Mouse (Mus musculus): ENCODE measurements around the gene Urah. TPM values are rescaled to one million over a fixed set of nuclear protein-coding genes. Genes with fewer than 3 reads are reported as not detected.

Urah gene
- total RNA-seq, 2 experiments from 2014 or later: not detected

GRCm38 (mm10) chr7:140857550-140858505, 23.0 kb downstream of the Urah start, which contains the start of gene Bet1l:
Gene Bet1l (minus strand): TSS chr7:140857577.
- ATAC-seq (replicated peaks; ENCODE audit: low FRiP score, low TSS enrichment, poor library complexity, severe bottlenecking): peak; percentile 16

- no peak for ATAC-seq (replicated peaks; ENCODE audit: low FRiP score, low TSS enrichment, poor library complexity, severe bottlenecking)
These were observed 23.9 kb downstream of the Urah start for GRCm38 (mm10) chr7:140858746-140859145.

GRCm38 (mm10) chr7:140859997-140860396, 25.2 kb downstream of the Urah start:
- ATAC-seq (replicated peaks; ENCODE audit: low FRiP score, low TSS enrichment, poor library complexity, severe bottlenecking): no peak

GRCm38 (mm10) chr7:140860728-140861127, 25.9 kb downstream of the Urah start:
- no peak for ATAC-seq (replicated peaks; ENCODE audit: low FRiP score, low TSS enrichment, poor library complexity, severe bottlenecking)

GRCm38 (mm10) chr7:140864761-140865160, 29.9 kb downstream of the Urah start:
- no peak for ATAC-seq (replicated peaks; ENCODE audit: low FRiP score, low TSS enrichment, poor library complexity, severe bottlenecking)

GRCm38 (mm10) chr7:140874224-140874623, 39.4 kb downstream of the Urah start:
- ATAC-seq (replicated peaks; ENCODE audit: low FRiP score, low TSS enrichment, poor library complexity, severe bottlenecking): no peak

- no peak for ATAC-seq (replicated peaks; ENCODE audit: low FRiP score, low TSS enrichment, poor library complexity, severe bottlenecking)
These were observed 42.5 kb downstream of the Urah start for GRCm38 (mm10) chr7:140877364-140877763.

GRCm38 (mm10) chr7:140879355-140879754, 44.5 kb downstream of the Urah start:
- ATAC-seq (replicated peaks; ENCODE audit: low FRiP score, low TSS enrichment, poor library complexity, severe bottlenecking): peak; percentile 38

- no peak for ATAC-seq (replicated peaks; ENCODE audit: low FRiP score, low TSS enrichment, poor library complexity, severe bottlenecking)
These were observed 45.6 kb downstream of the Urah start for GRCm38 (mm10) chr7:140880419-140880818.

- 0 out of 2 replicates have a peak, but pooled peaks have one; percentile 16 for ATAC-seq (replicated peaks; ENCODE audit: low FRiP score, low TSS enrichment, poor library complexity, severe bottlenecking)
These were observed 46.2 kb downstream of the Urah start for GRCm38 (mm10) chr7:140880865-140881515.

GRCm38 (mm10) chr7:140881696-140882468, 47.1 kb downstream of the Urah start, which contains the start of the genes Psmd13 and Sirt3:
Gene Psmd13 (plus strand): TSS chr7:140881968.
Gene Sirt3 (minus strand): TSS chr7:140882309.
- peak; percentile 85 for ATAC-seq (replicated peaks; ENCODE audit: low FRiP score, low TSS enrichment, poor library complexity, severe bottlenecking)

- no peak; the same call in 1 of the 2 replicates for ATAC-seq (replicated peaks; ENCODE audit: low FRiP score, low TSS enrichment, poor library complexity, severe bottlenecking)
These were observed 47.6 kb downstream of the Urah start for GRCm38 (mm10) chr7:140882469-140882803.

Other genes starting within 250 kb of the Urah start
- not detected in 2 replicates for gene Olfr46, start 233.7 kb upstream of the Urah start, total RNA-seq (2014; fragmentation: Nextera tagmentation)
- gene Olfr46, start 233.7 kb upstream of the Urah start, total RNA-seq (2017): not detected in 2 replicates
- not detected in 2 replicates for gene Olfr61, start 206.0 kb upstream of the Urah start, total RNA-seq (2014; fragmentation: Nextera tagmentation)
- gene Olfr61, start 206.0 kb upstream of the Urah start, total RNA-seq (2017): not detected in 2 replicates
- gene Olfr53, start 188.6 kb upstream of the Urah start, total RNA-seq (2014; fragmentation: Nextera tagmentation): not detected in 2 replicates
- gene Olfr53, start 188.6 kb upstream of the Urah start, total RNA-seq (2017): not detected in 2 replicates
- not detected in 2 replicates for gene Olfr539, start 175.1 kb upstream of the Urah start, total RNA-seq (2014; fragmentation: Nextera tagmentation)
- gene Olfr539, start 175.1 kb upstream of the Urah start, total RNA-seq (2017): not detected in 2 replicates
- 0.20 TPM in 1 of 2 replicates, not detected in the other for gene Olfr45, start 153.1 kb upstream of the Urah start, total RNA-seq (2014; fragmentation: Nextera tagmentation)
- gene Olfr45, start 153.1 kb upstream of the Urah start, total RNA-seq (2017): not detected in 2 replicates
- gene Olfr541, start 137.8 kb upstream of the Urah start, total RNA-seq (2014; fragmentation: Nextera tagmentation): not detected in 2 replicates
- not detected in 2 replicates for gene Olfr541, start 137.8 kb upstream of the Urah start, total RNA-seq (2017)
- gene Cyp2e1, start 71.3 kb upstream of the Urah start, total RNA-seq (2014; fragmentation: Nextera tagmentation): not detected in 2 replicates
- not detected in 2 replicates for gene Cyp2e1, start 71.3 kb upstream of the Urah start, total RNA-seq (2017)
- not detected in 2 replicates for gene Syce1, start 47.2 kb upstream of the Urah start, total RNA-seq (2014; fragmentation: Nextera tagmentation)
- not detected in 2 replicates for gene Syce1, start 47.2 kb upstream of the Urah start, total RNA-seq (2017)
- gene Zfp941, start 12.8 kb upstream of the Urah start, total RNA-seq (2014; fragmentation: Nextera tagmentation): 4.0 TPM in 1 of 2 replicates, not detected in the other
- gene Zfp941, start 12.8 kb upstream of the Urah start, total RNA-seq (2017): 0.56 and 2.7 TPM in 2 replicates
- not detected in 2 replicates for gene Scgb1c1, start 10.5 kb downstream of the Urah start, total RNA-seq (2014; fragmentation: Nextera tagmentation)
- gene Scgb1c1, start 10.5 kb downstream of the Urah start, total RNA-seq (2017): not detected in 2 replicates
- not detected in 2 replicates for gene Odf3, start 12.8 kb downstream of the Urah start, total RNA-seq (2014; fragmentation: Nextera tagmentation)
- gene Odf3, start 12.8 kb downstream of the Urah start, total RNA-seq (2017): not detected in 2 replicates
- gene Gm45785, start 21.3 kb downstream of the Urah start, total RNA-seq (2014; fragmentation: Nextera tagmentation): not detected in 2 replicates
- 3.0 TPM in 1 of 2 replicates, not detected in the other for gene Gm45785, start 21.3 kb downstream of the Urah start, total RNA-seq (2017)
- gene Ric8a, start 21.9 kb downstream of the Urah start, total RNA-seq (2014; fragmentation: Nextera tagmentation): 30.0 and 44.3 TPM in 2 replicates
- 19.2 and 27.5 TPM in 2 replicates for gene Ric8a, start 21.9 kb downstream of the Urah start, total RNA-seq (2017)
- 12.9 and 14.5 TPM in 2 replicates for gene Bet1l, start 22.6 kb downstream of the Urah start, total RNA-seq (2014; fragmentation: Nextera tagmentation)
- gene Bet1l, start 22.6 kb downstream of the Urah start, total RNA-seq (2017): 12.8 and 16.1 TPM in 2 replicates
- gene Psmd13, start 47.0 kb downstream of the Urah start, total RNA-seq (2014; fragmentation: Nextera tagmentation): 86.3 and 118 TPM in 2 replicates
- gene Psmd13, start 47.0 kb downstream of the Urah start, total RNA-seq (2017): 169 and 203 TPM in 2 replicates
- gene Sirt3, start 47.3 kb downstream of the Urah start, total RNA-seq (2014; fragmentation: Nextera tagmentation): 27.7 and 32.4 TPM in 2 replicates
- 18.2 and 23.4 TPM in 2 replicates for gene Sirt3, start 47.3 kb downstream of the Urah start, total RNA-seq (2017)
- not detected in 2 replicates for gene Cox8b, start 65.4 kb downstream of the Urah start, total RNA-seq (2014; fragmentation: Nextera tagmentation)
- gene Cox8b, start 65.4 kb downstream of the Urah start, total RNA-seq (2017): not detected in 2 replicates
- 0.52 TPM in 1 of 2 replicates, not detected in the other for gene Nlrp6, start 85.9 kb downstream of the Urah start, total RNA-seq (2014; fragmentation: Nextera tagmentation)
- not detected in 2 replicates for gene Nlrp6, start 85.9 kb downstream of the Urah start, total RNA-seq (2017)
- gene Pgghg, start 106.4 kb downstream of the Urah start, total RNA-seq (2014; fragmentation: Nextera tagmentation): 12.2 and 18.7 TPM in 2 replicates
- 6.1 and 7.2 TPM in 2 replicates for gene Pgghg, start 106.4 kb downstream of the Urah start, total RNA-seq (2017)
- 0.55 TPM in 1 of 2 replicates, not detected in the other for gene Ifitm5, start 115.3 kb downstream of the Urah start, total RNA-seq (2014; fragmentation: Nextera tagmentation)
- 2.4 TPM in 1 of 2 replicates, not detected in the other for gene Ifitm5, start 115.3 kb downstream of the Urah start, total RNA-seq (2017)
- not detected in 2 replicates for gene Gm45717, start 120.9 kb downstream of the Urah start, total RNA-seq (2014; fragmentation: Nextera tagmentation)
- gene Gm45717, start 120.9 kb downstream of the Urah start, total RNA-seq (2017): not detected in 2 replicates
- gene Ifitm2, start 121.0 kb downstream of the Urah start, total RNA-seq (2014; fragmentation: Nextera tagmentation): 285 and 292 TPM in 2 replicates
- 265 and 278 TPM in 2 replicates for gene Ifitm2, start 121.0 kb downstream of the Urah start, total RNA-seq (2017)
- 37.2 and 54.3 TPM in 2 replicates for gene Ifitm1, start 132.2 kb downstream of the Urah start, total RNA-seq (2014; fragmentation: Nextera tagmentation)
- gene Ifitm1, start 132.2 kb downstream of the Urah start, total RNA-seq (2017): 20.9 and 50.8 TPM in 2 replicates
- gene Ifitm3, start 175.8 kb downstream of the Urah start, total RNA-seq (2014; fragmentation: Nextera tagmentation): 53.9 and 67.3 TPM in 2 replicates
- gene Ifitm3, start 175.8 kb downstream of the Urah start, total RNA-seq (2017): 54.1 and 55.3 TPM in 2 replicates
- gene Ifitm6, start 182.9 kb downstream of the Urah start, total RNA-seq (2014; fragmentation: Nextera tagmentation): not detected in 2 replicates
- gene Ifitm6, start 182.9 kb downstream of the Urah start, total RNA-seq (2017): 25.3 TPM in 1 of 2 replicates, not detected in the other
- gene Gm17387, start 194.1 kb downstream of the Urah start, total RNA-seq (2014; fragmentation: Nextera tagmentation): not detected in 2 replicates
- not detected in 2 replicates for gene Gm17387, start 194.1 kb downstream of the Urah start, total RNA-seq (2017)
- gene B4galnt4, start 226.1 kb downstream of the Urah start, total RNA-seq (2014; fragmentation: Nextera tagmentation): 0.20 and 0.70 TPM in 2 replicates
- not detected in 2 replicates for gene B4galnt4, start 226.1 kb downstream of the Urah start, total RNA-seq (2017)
- gene Pkp3, start 243.2 kb downstream of the Urah start, total RNA-seq (2014; fragmentation: Nextera tagmentation): 0.17 and 11.2 TPM in 2 replicates
- gene Pkp3, start 243.2 kb downstream of the Urah start, total RNA-seq (2017): 2.8 TPM in 1 of 2 replicates, not detected in the other

Measured in megakaryocyte-erythroid progenitor cell, adult 5-6 weeks (primary cell).